Mouse (Mus musculus): Measurements from ENCODE around the gene Cacnb2. TPM values are rescaled to one million over a fixed set of nuclear protein-coding genes. Genes with fewer than 3 reads are reported as not detected.

Cacnb2 gene
- polyA plus RNA-seq, 1 experiment from 2014 or later, result 1.8 TPM

- no peak overlapping the region for H3K4me3 ChIP-seq
- no peaks in the 10 kb centered on the region for H3K9me3 ChIP-seq (replicated peaks)
- DNase-seq (ENCODE audit: low spot score), result no peak
- no peaks in the 10 kb centered on the region for H3K36me3 ChIP-seq
- H3K4me1 ChIP-seq, result peaks cover 4% of the 10 kb centered on the region; the same call in 1 of the 2 replicates
- WGBS, result 84% methylated on average over 2 of the region's 2 CpGs
- no peak overlapping the region for H3K27ac ChIP-seq (replicated peaks)
- no peaks in the 10 kb centered on the region for H3K27me3 ChIP-seq (ENCODE audit: low read depth, poor library complexity, severe bottlenecking)
Observed at GRCm38 (mm10) chr2:14820946-14821345, 218.1 kb downstream of the Cacnb2 start.

GRCm38 (mm10) chr2:14823105-14823504, 220.2 kb downstream of the Cacnb2 start:
- DNase-seq (ENCODE audit: low spot score), result no peak
- H3K4me1 ChIP-seq, result peaks cover 4% of the 10 kb centered on the region; the same call in 1 of the 2 replicates
- H3K27ac ChIP-seq (replicated peaks), result no peak overlapping the region
- H3K4me3 ChIP-seq, result no peak overlapping the region
- no peaks in the 10 kb centered on the region for H3K27me3 ChIP-seq (ENCODE audit: low read depth, poor library complexity, severe bottlenecking)
- H3K36me3 ChIP-seq, result no peaks in the 10 kb centered on the region
- no peaks in the 10 kb centered on the region for H3K9me3 ChIP-seq (replicated peaks)

DNA sequence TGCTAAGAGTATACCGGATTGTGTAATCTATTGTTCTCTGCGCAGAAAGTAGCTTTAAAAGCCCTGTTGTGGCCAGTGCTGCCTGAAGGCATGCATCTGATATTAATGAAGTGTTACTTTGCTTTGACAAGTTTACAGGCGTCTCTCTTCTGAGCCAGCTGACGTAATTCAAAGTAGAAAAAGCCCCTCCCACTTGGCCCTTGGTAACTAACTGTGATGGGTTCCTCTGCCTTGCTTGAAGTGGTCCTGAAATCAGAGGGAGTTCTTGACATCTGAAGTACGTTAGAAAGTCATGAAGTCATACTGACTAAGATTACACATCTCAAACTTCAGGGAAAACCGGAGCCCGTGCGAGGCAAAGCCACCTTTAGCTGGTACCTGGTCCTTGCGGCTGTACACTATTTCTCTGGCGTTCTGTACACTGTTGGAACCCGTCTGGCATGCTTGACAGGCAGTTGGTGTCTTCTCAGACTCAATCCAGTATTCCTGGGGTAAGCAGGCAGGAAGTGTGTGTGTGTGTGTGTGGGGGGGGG, 221.0 kb downstream of the Cacnb2 start:
- Histone ChIP-seq H3K36me3 (no peaks in the 10 kb centered on the region), H3K4me1 (peaks cover 4% of the 10 kb centered on the region; the same call in 1 of the 2 replicates), H3K9me3 (replicated peaks) (no peaks in the 10 kb centered on the region), H3K4me3 (no peak overlapping the region), H3K27me3 (ENCODE audit: low read depth, poor library complexity, severe bottlenecking) (no peaks in the 10 kb centered on the region), H3K27ac (replicated peaks) (no peak overlapping the region)
- no peak for DNase-seq (ENCODE audit: low spot score)
- WGBS, result 75% methylated on average over 11 of the region's 11 CpGs

DNA sequence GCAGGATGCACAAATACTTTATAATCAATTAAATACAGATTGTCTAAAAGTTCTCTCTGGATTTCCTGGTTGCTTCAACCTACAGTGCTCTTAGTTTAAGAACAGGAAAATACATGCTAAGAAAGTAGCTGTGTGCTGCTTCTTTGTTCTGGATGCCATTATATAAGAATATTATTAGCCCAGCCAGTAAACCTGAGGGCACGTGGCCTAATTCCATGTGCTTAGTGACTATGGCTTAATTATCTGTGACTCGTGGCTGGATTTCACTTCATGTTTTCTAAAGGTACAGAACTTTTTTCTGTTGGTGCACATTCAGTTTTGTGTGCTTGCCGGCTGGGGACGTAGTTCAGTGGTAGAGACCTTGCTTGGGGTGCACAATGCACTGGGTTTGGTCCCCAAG, 222.3 kb downstream of the Cacnb2 start:
- Histone ChIP-seq H3K27ac (replicated peaks) (no peak overlapping the region), H3K4me1 (peaks cover 4% of the 10 kb centered on the region; the same call in 1 of the 2 replicates), H3K4me3 (no peak overlapping the region), H3K36me3 (no peaks in the 10 kb centered on the region), H3K9me3 (replicated peaks) (no peaks in the 10 kb centered on the region), H3K27me3 (ENCODE audit: low read depth, poor library complexity, severe bottlenecking) (no peaks in the 10 kb centered on the region)
- DNase-seq (ENCODE audit: low spot score), result no peak
- 71% methylated on average over 4 of the region's 4 CpGs for WGBS

- 74% methylated on average over 3 of the region's 3 CpGs for WGBS
Observed at GRCm38 (mm10) chr2:14829451-14829850, 226.6 kb downstream of the Cacnb2 start.

DNA sequence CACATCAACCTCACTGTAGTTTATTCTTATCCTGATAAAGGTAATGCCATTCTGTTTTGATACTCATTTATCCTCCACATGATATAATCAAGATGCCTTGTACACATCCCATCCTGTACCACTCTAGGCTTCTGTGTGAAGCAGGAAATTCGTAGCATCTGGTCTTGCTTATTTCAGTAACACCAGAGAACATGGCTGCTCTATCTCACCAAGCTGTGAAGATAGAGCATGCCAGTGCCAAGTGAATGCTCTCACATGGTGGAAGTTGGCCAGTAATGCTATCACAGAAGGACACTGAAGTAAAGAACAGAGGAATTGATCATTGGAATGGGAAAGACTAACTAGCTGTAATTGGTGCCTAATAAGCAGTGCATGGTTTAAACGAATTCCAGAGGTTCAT, 228.4 kb downstream of the Cacnb2 start:
- no peak for DNase-seq (ENCODE audit: low spot score)
- H3K27ac ChIP-seq (replicated peaks), result no peak overlapping the region

More at GRCm38 (mm10) chr2:14829451-14829850, 226.6 kb downstream of the Cacnb2 start:
- no peak overlapping the region for H3K27ac ChIP-seq (replicated peaks)
- no peak for DNase-seq (ENCODE audit: low spot score)
- H3K36me3 ChIP-seq, result no peaks in the 10 kb centered on the region
- H3K4me3 ChIP-seq, result no peak overlapping the region
- no peaks in the 10 kb centered on the region for H3K9me3 ChIP-seq (replicated peaks)
- H3K27me3 ChIP-seq (ENCODE audit: low read depth, poor library complexity, severe bottlenecking), result no peaks in the 10 kb centered on the region
- H3K4me1 ChIP-seq, result no peaks in the 10 kb centered on the region

GRCm38 (mm10) chr2:14834700-14835317, 231.9 kb downstream of the Cacnb2 start:
- H3K27me3 ChIP-seq (ENCODE audit: low read depth, poor library complexity, severe bottlenecking), result no peaks in the 10 kb centered on the region
- no peaks in the 10 kb centered on the region for H3K4me1 ChIP-seq
- H3K4me3 ChIP-seq, result no peak overlapping the region
- H3K36me3 ChIP-seq, result no peaks in the 10 kb centered on the region
- 85% methylated on average over 5 of the region's 5 CpGs for WGBS
- no peak for DNase-seq (ENCODE audit: low spot score)
- H3K9me3 ChIP-seq (replicated peaks), result no peaks in the 10 kb centered on the region
- H3K27ac ChIP-seq (replicated peaks), result no peak overlapping the region

More for the DNA sequence above, 228.4 kb downstream of the Cacnb2 start:
- no peak overlapping the region for H3K4me3 ChIP-seq
- H3K9me3 ChIP-seq (replicated peaks), result no peaks in the 10 kb centered on the region
- H3K27me3 ChIP-seq (ENCODE audit: low read depth, poor library complexity, severe bottlenecking), result no peaks in the 10 kb centered on the region
- WGBS, result 76% methylated on average over 2 of the region's 2 CpGs
- H3K4me1 ChIP-seq, result no peaks in the 10 kb centered on the region
- no peaks in the 10 kb centered on the region for H3K36me3 ChIP-seq

GRCm38 (mm10) chr2:14841272-14841671, 238.4 kb downstream of the Cacnb2 start:
- Histone ChIP-seq H3K27me3 (ENCODE audit: low read depth, poor library complexity, severe bottlenecking) (no peaks in the 10 kb centered on the region), H3K4me3 (no peak overlapping the region), H3K27ac (replicated peaks) (no peak overlapping the region), H3K4me1 (no peaks in the 10 kb centered on the region), H3K9me3 (replicated peaks) (no peaks in the 10 kb centered on the region), H3K36me3 (no peaks in the 10 kb centered on the region)
- WGBS, result 73% methylated on average over 1 of the region's 1 CpGs
- DNase-seq (ENCODE audit: low spot score), result no peak

DNA sequence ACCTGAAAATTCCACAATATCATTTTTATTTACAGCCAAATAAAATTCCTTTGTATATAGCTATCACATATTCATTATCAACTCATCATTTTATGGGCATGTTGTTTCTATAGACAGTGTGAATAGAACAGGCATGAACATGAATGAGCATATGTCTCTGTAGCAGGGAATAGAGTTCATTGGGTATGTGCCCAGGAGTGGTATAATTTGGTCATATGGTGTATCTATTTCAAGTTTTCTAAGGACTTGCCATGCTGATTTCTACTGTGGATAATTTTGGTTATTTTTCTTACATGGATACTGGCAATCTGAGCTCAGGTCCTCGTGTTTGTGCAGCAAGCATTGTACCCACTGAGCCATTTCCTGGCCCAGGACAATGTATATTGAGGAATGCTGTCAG, 243.8 kb downstream of the Cacnb2 start:
- H3K27me3 ChIP-seq (ENCODE audit: low read depth, poor library complexity, severe bottlenecking), result no peaks in the 10 kb centered on the region
- no peak overlapping the region for H3K4me3 ChIP-seq
- no peak for DNase-seq (ENCODE audit: low spot score)
- WGBS, result 70% methylated on average over 1 of the region's 1 CpGs
- no peaks in the 10 kb centered on the region for H3K36me3 ChIP-seq
- no peaks in the 10 kb centered on the region for H3K9me3 ChIP-seq (replicated peaks)
- no peak overlapping the region for H3K27ac ChIP-seq (replicated peaks)
- H3K4me1 ChIP-seq, result peaks cover 11% of the 10 kb centered on the region

- Histone ChIP-seq H3K27ac (replicated peaks) (no peak overlapping the region), H3K4me1 (peaks cover 11% of the 10 kb centered on the region), H3K4me3 (no peak overlapping the region), H3K9me3 (replicated peaks) (no peaks in the 10 kb centered on the region), H3K27me3 (ENCODE audit: low read depth, poor library complexity, severe bottlenecking) (no peaks in the 10 kb centered on the region), H3K36me3 (no peaks in the 10 kb centered on the region)
- no peak for DNase-seq (ENCODE audit: low spot score)
- 92% methylated on average over 1 of the region's 1 CpGs for WGBS
Observed at GRCm38 (mm10) chr2:14847188-14847587, 244.3 kb downstream of the Cacnb2 start.

- no peaks in the 10 kb centered on the region for H3K36me3 ChIP-seq
- DNase-seq (ENCODE audit: low spot score), result no peak
- H3K4me3 ChIP-seq, result no peak overlapping the region
- H3K27me3 ChIP-seq (ENCODE audit: low read depth, poor library complexity, severe bottlenecking), result no peaks in the 10 kb centered on the region
- 79% methylated on average over 1 of the region's 1 CpGs for whole genome bisulfite sequencing
- H3K9me3 ChIP-seq (replicated peaks), result no peaks in the 10 kb centered on the region
- H3K4me1 ChIP-seq, result peaks cover 11% of the 10 kb centered on the region
- no peak overlapping the region for H3K27ac ChIP-seq (replicated peaks)
Observed at GRCm38 (mm10) chr2:14850831-14851230, 247.9 kb downstream of the Cacnb2 start.

GRCm38 (mm10) chr2:14851383-14851782, 248.5 kb downstream of the Cacnb2 start:
- Histone ChIP-seq H3K4me1 (peaks cover 11% of the 10 kb centered on the region), H3K9me3 (replicated peaks) (no peaks in the 10 kb centered on the region), H3K36me3 (no peaks in the 10 kb centered on the region), H3K27ac (replicated peaks) (no peak overlapping the region), H3K4me3 (no peak overlapping the region), H3K27me3 (ENCODE audit: low read depth, poor library complexity, severe bottlenecking) (no peaks in the 10 kb centered on the region)
- 94% methylated on average over 1 of the region's 1 CpGs for WGBS
- DNase-seq (ENCODE audit: low spot score), result no peak

DNA sequence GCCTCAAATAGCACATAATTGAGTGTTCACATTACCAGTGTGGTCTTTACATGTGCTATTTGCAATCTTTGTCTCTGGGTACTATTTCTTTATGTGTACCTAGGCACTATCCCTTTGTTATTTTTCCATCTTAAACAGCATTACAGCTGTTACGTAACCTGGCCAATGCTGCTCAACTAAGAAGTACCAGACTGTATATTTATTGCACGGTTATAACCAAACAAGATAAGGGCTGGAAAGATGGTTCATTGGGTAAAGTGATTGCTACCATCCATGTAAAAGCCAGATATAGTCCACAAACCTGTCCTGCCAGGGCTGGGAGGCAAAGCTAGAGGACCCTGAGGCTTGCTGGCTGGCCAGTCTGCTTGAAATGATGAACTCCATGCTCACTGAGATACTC, 251.2 kb downstream of the Cacnb2 start:
- no peak overlapping the region for H3K27ac ChIP-seq (replicated peaks)

More for the DNA sequence above, 251.2 kb downstream of the Cacnb2 start:
- Histone ChIP-seq H3K4me1 (peaks cover 4% of the 10 kb centered on the region), H3K9me3 (replicated peaks) (no peaks in the 10 kb centered on the region), H3K4me3 (no peak overlapping the region), H3K36me3 (no peaks in the 10 kb centered on the region), H3K27me3 (ENCODE audit: low read depth, poor library complexity, severe bottlenecking) (no peaks in the 10 kb centered on the region)
- 93% methylated on average over 2 of the region's 2 CpGs for WGBS
- no peak for DNase-seq (ENCODE audit: low spot score)

Measured in midbrain, embryonic 10.5 days (tissue).